Mouse (Mus musculus) CD4-positive, CD25-positive, alpha-beta regulatory T cell, adult 4 months (primary cell): ENCODE data around the gene Myl6b. TPM values are rescaled to one million over a fixed set of nuclear protein-coding genes. Genes with fewer than 3 reads are reported as not detected.
"Not testable (repeated sequence)": the region's sequence is repeated elsewhere in the genome, so short reads cannot be mapped to it uniquely, and the experiment has no call there.

ENCODE experiments used
- ATAC-seq: one replicate; pipeline ENCODE4 v1.8.0; 2017
- polyA plus RNA-seq, 2 experiments: library from polyadenylated mRNA; unstranded; fragments of 100-300 nt; shearing (Covaris generic); gene quantifications; one replicate each; pipeline ENCODE4 v1.2.1; 2017

The Myl6b gene
- polyA plus RNA-seq, 2 experiments from 2014 or later: 4.3 to 5.4 TPM

DNA sequence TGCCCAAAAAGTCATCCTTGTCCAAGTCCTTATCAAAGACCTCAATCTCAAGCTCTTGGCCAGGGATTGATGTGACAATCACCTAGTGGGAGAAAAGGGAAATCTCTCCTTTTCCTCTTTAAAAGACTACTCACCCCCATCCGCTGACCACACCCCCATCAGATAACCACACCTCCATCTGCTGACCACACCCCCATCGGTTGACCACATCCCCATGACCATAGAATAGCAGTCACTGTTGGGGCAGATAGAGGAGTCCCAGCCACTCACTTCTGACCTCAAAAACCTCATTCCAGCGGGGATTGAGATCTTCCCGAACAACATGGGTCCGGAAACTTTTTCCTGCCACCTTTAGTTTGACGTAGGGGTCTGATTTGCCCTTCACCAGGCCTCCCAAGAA, 18.2 kb upstream of the Myl6b start:
- no peak for ATAC-seq

DNA sequence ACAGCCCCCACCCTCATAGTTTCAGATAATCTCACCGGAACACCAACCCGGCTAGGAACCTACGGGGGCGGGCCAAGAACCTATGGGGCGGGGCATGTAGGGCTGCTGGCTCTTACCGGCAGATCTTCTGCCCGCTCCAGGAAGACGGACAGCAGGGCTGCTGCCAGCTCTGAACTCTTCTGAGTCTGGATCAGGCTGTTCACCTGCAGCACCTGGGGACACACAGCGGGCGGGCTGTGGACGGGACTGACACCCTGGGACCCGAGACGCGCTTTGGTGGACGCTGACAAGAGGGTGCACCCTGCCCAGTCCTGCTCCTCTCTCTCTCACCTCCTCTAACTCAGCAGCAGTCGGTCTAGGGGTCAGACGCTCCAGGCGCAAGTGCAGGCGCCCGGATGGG, 17.5 kb upstream of the Myl6b start:
- ATAC-seq: no peak

DNA sequence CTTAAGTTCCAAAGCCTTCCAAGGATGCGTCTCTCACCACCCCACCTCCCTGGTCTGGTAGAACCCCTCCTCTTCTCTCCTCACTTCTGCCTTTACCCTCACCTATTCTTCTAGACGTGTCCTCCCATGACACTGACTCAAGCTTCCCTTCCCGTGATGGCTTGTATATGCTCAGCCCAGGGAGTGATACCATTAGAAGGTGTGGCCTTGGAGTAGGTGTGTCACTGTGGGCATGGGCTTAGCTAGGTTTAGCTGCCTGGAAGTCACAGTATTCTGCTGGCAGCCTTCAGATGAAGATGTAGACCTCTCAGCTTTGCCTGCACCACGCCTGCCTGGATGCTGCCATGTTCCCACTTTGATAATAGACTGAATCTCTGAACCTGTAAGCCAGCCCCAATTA, 16.6 kb upstream of the Myl6b start:
- ATAC-seq: no peak

DNA sequence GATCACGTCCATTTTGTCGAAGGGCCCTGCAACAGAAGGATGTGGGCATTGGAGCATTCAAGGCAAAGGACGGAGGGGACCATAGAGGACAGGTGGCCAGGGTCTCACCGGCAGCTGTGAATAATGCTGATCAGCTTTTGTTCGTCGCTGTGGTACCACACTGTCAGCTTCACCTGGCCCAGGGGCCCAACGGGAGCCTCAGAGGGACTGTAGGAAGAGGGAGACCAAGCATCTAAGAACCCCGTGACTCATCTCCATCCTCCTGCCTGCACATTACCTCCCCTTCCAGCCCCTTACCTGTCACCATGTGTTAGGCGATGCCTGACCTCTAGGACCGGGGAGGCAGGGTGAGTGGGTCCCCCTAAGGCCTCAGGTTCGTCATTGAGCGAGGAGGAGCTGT, 13.3 kb upstream of the Myl6b start:
- ATAC-seq: no peak

DNA sequence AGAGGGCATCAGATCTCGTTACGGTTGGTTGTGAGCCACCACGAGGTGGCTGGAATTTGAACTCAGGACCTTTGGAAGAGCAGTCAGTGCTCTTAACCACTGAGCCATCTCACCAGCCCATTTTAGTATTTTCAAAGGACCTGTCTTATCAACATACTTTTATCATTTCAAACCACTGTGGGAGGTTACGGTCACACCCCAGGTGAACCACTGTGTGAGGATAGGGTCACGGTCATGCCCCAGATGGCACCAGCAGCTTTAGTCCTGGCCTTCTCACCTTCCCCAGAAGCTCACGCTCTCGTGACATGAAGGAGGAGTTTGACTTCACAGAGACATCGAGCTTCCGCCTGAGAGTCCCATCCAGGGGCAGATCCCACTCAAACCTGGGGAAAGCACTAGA, 12.7 kb upstream of the Myl6b start:
- ATAC-seq: no peak

DNA sequence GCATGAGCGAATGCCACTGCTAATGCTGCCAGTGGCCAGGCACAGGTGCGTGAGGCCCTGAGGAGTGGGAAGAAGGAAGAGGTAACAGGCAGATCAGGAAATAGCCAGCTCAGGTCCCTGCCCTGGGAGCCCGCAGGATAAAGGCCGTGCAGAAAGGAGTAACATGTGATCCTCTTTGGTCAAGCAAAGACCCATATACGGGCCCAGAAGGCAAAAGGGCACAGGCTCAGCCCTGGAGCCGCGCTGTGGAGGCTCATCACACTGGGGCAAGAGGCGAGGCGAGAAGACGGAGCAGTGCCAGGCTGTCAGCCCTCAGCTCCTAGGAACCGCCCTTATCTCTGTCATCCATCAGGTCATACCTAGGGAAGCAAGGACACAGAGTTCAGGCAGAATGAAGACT, 11.8 kb upstream of the Myl6b start:
- no peak for ATAC-seq

DNA sequence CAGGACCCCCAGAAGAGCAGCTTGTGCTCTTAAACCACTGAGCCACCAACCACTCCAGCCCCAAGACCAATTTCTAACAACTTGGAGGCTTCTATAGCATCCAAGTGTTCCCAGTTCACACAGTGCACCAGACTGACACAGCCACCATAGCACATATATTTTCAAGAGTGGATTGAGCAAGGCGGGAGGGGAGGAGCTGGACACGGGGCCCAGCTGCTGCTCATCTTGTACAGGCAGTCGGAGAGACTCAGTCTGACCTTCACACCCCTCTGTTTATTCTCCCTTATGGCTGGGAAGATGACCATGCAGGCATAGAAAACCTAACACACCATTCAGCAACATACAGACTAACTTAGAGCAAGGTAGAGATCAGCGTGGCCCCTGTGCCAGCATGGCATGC, 11.3 kb upstream of the Myl6b start:
- ATAC-seq: no peak

DNA sequence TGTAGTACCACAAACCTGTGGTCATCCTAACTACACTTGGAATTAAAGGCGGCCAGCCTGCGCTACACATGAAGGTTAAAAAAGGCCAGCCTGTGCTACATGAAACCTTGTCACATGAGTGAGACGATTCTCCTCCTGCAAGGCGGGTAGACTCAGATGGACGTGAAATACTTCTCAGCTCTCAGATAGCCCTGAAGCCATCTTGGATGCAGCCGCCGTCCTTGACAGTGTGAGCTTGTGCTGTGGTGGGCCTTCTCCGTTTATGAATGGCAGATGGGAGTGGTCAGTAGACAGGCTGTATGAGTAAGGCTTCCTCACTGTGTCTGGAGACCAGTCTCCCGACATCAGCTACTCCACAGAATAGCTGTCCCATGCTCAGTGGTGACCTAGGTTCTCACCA, 10.7 kb upstream of the Myl6b start:
- ATAC-seq: no peak

DNA sequence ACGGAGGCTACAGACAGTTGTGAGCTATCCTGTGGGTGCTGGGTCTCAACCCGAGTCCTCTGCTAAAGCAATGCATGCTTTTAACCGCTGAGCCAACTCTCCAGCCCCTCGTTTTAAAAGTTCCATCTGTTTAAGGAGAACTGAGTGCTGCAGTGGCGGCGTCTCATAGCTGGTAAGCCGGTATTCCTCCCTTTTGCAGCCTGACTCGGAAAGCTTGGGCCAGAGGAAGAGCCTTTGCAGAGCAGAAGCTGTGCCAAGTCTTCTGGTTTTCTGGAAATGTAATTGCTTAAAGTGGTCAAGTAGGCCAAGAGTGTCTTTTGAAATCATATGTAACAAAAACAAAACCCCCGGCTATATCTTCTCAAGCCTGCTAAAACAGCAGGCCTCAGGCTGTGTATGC, 9.8 kb upstream of the Myl6b start:
- no peak for ATAC-seq

DNA sequence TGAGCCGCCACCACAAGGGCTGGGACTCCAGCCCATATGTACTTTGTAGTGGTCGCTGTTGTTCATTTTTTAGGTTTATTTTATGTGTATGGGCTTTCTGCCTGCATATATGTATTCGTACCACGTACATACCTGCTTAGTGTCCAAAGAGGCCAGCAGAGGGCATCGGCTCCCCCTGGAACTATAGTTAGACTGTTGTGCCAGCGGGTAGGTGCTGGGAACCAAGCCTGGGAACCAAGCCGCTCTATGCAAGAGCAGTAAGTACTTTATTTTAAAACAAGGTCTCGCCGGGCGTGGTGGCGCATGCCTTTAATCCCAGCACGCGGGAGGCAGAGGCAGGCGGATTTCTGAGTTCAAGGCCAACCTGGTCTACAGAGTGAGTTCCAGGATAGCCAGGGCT, 7.5 kb upstream of the Myl6b start:
- no peak for ATAC-seq

DNA sequence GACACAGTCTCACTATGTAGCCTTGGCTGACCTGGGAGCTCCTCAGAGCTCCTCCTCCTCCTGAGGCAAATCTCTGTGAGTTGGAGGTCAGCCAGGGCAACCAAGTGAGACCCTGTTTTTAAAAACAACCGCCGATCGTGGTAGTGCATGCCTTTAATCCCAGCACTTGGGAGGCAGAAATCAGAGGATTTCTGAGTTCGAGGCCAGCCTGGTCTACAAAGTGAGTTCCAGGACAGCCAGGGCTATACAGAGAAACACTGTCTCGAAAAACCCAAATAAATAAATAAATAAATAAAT, 6.8 kb upstream of the Myl6b start:
- not testable (repeated sequence) for ATAC-seq

DNA sequence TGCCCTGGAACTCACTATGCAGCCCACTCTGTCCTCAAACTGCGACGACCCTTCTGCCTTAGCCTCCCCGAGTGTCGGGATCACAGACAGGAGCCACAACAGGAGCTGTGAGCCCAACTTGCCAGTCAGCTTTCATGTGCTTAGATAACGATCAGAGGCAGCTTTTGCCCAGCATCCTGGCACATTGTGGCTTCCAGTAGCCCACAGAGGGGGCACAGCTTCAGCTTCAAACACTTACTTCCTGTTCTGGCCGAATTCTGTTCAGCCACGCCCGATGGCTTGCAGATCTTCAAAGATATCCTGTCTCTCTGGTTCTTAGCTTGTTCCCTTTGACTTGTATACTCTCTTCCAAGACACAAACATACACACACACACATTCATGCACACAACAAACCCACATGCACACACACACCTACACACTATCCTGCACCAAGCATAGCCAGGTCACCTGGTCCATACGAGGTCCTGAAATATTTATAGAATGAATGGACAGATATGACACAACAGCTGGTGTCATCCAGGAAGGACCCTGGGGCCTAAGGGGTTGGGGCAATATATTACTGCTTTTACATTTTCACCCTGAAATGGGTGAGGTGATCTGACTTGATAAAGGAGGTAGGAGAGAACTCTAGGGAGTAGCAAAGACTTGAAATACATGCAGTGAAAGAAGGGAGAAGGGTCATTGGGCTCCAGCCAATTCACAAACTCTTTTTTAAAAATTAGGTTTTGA, 6.3 kb upstream of the Myl6b start:
- peak; percentile 92 for ATAC-seq

DNA sequence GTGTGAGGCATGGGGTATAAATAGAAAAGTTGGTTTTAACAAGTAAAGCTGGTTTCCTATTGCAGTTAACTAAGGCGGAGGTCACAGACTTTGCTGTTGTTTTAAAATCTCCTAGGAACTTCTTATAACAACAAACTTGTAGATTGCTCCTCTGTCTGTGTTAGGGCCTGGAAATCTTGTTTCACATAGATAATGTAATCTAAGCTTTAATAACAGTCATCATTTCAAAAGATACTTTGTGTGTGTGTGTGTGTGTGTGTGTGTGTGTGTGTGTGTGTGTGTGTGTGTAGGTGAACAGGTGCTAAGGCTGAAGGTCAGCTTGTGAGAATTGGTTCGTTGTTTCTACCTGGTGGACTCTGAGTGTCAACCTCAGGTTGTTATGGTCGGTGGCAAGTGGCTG, 5.5 kb upstream of the Myl6b start:
- no peak for ATAC-seq

DNA sequence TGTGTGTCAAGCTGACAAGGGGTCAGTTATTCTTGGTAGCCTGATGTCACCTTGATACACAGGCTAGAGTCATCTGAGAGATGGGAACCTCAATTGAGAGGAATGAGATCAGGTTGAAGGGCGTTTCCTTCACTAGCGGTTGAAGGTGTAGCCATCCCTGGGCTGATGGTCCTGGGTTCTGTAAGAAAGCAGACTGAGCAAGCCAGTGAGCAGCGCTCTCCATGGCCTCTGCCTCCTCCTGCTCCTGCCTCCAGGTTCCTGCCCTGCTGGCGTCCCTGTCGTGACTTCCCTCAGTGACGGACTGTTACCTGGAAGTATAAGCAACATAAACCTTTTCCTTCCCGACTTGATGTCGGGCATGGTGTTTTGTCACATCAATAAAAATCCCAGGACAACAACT, 5.0 kb upstream of the Myl6b start:
- ATAC-seq: no peak

DNA sequence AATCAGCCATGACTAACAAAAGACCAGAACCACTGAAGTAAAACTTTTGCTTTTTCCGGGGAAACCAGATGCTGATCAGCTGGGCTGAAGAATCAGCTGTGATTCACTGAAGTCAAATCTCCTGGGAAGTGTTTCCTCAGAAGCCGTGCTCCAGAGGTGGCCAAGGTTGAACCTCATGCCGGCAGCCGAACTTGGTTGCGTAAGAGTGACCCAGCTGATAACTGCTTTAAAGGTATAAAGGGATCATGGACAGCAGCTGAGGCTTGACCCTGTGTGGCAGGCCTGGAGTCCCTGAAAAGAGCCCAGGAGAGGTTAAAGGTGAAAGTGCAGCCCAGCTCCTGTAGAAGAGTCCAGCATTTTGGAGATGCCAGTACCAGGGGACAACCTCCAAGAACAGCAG, 3.9 kb upstream of the Myl6b start:
- no peak for ATAC-seq

DNA sequence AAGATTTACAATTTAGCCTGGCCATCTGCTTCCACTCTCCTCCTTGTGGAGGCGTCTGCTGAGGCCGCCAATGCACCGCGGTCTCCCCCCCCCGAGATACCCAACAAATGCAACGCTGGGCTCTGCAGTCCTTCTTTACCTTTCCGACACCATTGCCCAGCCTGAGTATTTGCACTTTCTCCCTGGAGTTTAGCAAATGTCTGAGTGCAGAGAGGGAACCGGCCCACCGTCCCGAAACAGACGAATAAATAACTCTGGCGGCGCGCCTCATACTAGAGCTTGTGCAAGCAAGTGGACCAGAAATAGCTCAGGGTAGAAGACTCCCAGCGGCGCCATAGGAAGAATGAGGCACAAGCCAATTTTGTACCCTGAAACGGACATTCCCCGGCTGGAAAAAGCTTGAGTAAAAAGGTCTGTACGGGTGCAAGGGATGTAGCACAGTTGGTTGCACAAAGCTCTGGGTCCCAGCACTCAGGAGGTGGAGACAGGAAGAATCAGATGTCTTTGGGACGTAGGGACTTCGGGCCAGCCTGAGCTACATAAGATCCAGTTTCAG, 709 bp upstream of the Myl6b start:
- peak; percentile 10 for ATAC-seq

DNA sequence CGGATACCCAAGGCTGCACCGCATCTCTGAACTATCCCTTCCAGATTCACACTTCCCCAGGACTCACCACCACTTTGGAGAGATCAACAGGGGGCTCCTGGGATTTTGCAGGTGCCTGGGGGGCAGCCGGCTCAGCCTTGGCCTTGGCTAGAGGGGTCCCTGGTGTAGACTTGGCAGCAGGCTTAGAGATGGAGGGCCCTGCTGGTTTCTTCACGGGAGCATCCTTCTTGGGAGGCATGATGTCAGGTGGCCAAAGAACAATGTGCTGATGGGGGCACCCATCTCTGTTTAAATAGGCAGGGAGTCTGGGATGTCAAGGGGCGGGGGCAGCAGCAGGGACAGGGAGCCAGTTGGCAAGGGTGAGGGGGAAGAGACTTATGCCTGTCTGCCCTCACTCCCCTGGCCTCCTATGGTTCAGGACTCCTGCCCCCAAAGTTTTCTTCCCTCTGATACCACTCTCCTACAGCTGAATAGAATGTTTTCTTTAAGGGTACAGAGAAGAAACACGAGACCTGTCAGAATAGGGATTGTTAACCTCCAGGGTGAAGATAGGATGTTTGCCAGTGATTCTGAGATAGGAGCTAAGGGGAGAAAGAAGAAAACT, 1.2 kb downstream of the Myl6b start:
- no peak for ATAC-seq

DNA sequence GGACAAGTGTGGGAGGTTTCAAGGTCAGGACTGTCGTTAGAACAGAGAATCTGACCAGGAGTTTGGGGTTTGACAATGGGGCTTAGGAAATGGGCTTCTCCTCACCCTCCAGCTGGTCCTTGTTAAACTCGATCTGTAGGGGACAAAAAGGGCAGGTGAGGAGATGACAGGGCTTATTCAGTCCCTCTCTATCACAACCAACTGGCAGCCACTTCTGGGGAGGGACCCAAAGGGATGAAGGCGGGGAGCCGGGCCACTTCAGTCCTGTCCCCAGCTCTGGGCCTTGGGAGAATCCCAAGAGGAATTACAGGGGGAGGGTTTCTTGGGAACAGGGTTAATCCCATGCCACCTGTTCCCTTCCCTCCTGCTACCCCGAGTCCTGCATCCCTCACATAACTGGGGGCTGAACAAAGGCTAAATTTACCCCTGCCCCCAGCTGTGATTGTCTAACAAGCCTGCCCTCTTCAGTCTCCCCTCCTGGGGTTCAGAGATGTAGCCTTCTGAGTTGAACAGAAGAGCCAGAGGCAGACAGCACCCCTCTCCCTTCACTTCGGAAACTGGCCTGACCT, 1.9 kb downstream of the Myl6b start:
- ATAC-seq: no peak

DNA sequence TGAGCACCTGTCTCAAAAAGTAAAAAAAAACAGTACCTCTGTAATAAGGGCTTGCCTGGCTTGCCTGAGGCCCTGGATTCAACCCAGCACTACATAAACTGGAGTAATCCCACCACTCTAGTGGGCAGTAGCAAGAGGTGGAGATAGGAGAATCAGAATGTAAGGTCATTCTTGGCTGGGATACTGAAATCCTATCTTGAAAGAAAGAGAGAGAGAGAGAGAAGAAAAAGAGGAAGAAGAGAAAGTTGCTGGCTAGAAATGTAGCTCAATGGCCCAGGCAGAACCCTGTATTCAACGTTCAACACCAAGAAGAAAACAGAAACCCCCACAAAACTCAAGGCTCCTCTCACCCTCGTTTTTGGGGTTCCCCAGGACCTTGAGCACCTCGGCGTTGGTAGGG, 2.6 kb downstream of the Myl6b start:
- no peak for ATAC-seq

DNA sequence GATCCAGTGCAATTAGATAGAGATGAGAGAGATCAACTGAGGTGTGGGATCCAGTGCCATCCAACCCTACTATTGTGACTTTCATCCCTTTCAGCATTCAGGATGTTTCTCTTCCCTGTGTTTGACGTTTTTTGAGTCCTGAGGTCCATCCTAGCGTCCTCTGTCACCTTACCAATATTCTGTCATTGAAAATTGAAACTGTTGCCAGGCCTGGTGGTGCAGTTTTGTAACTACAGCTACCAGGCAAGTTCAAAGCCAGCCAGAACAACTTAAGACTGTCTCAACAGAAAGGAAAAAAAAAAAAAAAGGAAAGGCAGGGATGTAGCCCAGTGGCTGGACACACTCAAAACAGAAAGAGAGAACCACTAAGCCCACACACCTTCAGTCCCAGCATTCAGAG, 3.2 kb downstream of the Myl6b start:
- no peak for ATAC-seq

DNA sequence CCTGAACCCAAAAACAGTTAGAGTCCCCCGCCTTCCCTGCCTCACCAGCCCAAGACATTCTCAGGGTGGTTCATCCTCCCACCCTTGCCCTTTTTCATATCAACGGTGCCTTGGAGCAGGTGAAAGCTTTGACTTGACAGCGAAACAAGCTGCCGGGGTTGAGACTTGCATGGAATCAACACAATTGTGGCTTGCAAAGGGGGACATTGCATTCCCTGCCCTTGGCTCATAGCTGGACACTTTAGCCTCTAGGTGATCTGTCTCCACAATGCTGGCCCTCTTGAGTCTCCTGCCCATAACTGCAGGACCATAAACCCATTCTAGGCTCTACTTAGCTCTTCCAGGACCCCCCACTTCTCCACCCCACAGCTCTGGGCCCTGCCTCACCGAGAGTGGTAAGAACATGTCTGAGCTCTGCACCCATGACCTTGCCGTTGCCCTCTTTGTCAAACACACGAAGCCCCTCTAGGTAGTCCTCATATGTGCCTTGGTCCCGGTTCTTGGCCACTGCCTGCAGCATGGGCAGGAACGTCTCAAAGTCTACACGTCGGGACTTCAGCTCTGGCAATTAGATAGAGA, 3.7 kb downstream of the Myl6b start:
- no peak for ATAC-seq

DNA sequence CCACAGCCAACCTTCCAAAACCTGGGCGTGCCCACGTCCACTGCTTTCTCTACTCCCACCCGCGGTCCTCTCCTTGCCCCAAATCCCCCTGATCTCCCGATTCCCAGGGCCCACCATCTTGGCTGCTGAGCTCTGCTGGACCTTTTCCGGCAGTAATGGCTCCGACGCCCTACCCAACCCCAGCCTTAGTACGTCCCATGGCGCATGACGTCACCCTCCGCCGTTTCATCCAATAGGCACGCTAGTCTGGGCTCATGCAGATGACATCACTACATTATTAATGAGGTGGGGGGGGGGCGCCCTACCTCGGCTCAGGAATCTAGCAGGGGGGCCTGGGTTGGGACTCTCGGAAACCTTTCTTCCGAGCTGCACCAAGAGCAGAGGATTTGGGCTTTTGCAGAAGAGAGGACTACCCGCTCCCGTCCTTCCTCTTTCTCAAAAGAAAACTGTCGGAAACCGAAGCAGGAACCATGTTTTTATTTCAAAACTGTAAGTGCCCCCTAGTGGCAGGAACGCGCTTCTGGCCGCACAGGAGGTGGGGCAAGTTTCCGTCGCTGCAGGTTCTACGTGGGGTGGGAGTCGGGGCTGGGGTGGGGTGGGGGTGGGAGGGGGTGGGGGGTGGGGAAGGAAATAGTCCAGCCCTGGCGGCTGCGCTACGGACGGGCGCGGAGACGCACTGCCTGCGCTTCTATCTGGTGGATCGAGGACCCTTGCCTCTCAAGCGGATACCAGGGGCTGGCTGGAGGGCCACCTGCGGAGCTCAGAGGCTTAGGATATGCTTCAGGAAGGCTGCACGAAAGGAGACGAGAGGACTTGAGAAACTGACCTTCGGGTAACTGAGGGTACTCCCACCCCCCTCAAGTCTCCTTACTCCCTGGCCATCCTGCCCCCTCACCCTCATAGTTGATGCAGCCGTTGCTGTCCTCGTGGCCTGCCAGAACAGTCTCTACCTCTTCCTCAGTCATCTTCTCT, 4.5 kb downstream of the Myl6b start, which contains the start of gene Myl6:
Gene Myl6 (minus strand): TSS at position 451 of the 972 bp plus-strand sequence.
- peak; percentile 84 for ATAC-seq

DNA sequence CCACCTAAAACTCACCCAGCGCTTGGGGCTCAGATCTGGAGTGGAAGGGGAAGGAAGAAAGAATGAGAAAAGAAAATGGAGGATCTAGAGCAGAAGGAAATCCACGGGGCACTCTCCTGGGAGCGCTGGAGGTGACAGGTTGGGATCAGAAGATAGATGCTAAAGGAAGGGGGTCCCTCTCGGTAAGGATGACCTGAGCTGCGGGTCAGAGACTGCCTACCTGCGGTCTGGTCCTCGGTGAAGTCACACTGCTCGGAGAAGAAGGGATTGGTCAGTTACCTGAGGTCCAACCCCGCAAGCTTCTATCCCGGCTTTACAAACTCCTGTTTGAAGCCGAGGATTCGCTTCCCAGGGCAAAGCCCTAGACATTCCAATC, 5.2 kb downstream of the Myl6b start:
- no peak for ATAC-seq
